Mouse (Mus musculus): ENCODE results near the gene Tada2a. TPM values are rescaled to one million over a fixed set of nuclear protein-coding genes. Genes with fewer than 3 reads are reported as not detected.

Gene Tada2a
- polyA plus RNA-seq, 1 experiment = 49.9 TPM

- DNase-seq (ENCODE audit: extremely low spot score in 1 of 2, low spot score in 1 of 2) = peak; percentile 75 to 89
Measured at GRCm38 (mm10) chr11:84066927-84067645, 62.3 kb downstream of the Tada2a start.

- DNase-seq (ENCODE audit: extremely low spot score in 1 of 2, low spot score in 1 of 2) = peak in 1 of 2 experiments; percentile 60
Measured at GRCm38 (mm10) chr11:84066071-84066481, 63.3 kb downstream of the Tada2a start.

- DNase-seq (ENCODE audit: extremely low spot score in 1 of 2, low spot score in 1 of 2) = no peak
Measured at GRCm38 (mm10) chr11:84063631-84064209, 65.7 kb downstream of the Tada2a start.

DNA sequence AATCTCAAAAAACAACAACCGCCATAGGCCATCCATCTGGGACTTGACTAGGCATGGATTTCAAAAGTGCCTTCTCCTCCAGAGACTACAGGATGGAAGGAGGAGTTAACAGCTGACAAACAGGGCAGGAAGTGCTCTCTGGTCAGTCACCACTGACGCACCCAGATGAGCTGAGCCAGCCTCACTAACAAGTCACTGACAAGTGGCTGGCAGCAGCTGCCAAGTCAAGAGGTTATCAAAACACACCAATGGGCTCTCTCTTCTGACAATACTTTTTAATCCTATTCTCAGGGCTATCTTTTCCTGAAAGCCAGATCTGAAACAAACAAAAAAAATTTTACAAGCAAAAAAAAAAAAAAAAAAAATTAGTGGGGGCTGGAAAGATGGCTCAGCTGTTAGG lies 66.6 kb downstream of the Tada2a start:
- no peak for DNase-seq (ENCODE audit: extremely low spot score in 1 of 2, low spot score in 1 of 2)

GRCm38 (mm10) chr11:84061881-84062280 lies 67.5 kb downstream of the Tada2a start:
- DNase-seq (ENCODE audit: extremely low spot score in 1 of 2, low spot score in 1 of 2) = no peak

DNA sequence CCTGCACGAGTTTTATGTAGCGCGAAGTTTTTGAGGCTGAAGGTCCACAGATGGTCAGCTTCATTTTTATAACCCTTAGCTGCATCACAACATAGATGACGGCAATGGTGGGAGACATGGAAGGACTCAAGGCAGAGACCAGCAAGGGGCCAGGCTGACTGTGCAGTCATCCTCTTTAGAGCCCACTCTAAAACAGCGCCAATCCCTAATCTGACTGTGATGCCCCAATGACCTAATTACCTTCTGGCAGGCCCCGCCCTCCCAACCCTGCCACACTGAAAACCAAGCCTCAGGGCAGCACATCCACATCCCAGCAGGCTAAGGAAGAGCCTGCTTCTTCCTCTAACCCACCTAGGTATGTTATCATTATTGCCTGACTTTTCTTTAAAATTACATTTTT lies 68.8 kb downstream of the Tada2a start:
- no peak for DNase-seq (ENCODE audit: extremely low spot score in 1 of 2, low spot score in 1 of 2)

GRCm38 (mm10) chr11:84059784-84060183 lies 69.6 kb downstream of the Tada2a start:
- DNase-seq (ENCODE audit: extremely low spot score in 1 of 2, low spot score in 1 of 2) = no peak

DNA sequence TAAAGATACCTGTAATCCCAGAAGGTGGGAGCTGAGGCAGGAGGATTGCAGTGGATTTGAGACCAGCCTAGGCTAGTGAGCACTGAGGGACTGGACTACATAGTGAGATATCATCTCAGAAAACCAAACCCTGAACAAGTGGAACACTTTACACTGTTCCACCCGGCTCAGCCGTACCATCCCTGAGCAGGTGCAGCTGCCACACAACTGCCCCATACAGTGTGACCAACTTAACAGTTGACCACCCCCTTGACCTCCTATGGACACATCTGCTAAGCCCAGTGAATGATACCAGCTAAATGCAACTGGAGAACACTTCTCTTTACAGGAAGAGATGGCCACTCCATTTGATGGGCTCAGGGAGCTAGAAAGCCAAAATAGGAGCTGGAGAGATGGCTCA lies 72.0 kb downstream of the Tada2a start:
- no peak for DNase-seq (ENCODE audit: extremely low spot score in 1 of 2, low spot score in 1 of 2)

GRCm38 (mm10) chr11:84053524-84054163 lies 75.8 kb downstream of the Tada2a start:
- DNase-seq (ENCODE audit: extremely low spot score in 1 of 2, low spot score in 1 of 2) = peak in 1 of 2 experiments; percentile 55

DNA sequence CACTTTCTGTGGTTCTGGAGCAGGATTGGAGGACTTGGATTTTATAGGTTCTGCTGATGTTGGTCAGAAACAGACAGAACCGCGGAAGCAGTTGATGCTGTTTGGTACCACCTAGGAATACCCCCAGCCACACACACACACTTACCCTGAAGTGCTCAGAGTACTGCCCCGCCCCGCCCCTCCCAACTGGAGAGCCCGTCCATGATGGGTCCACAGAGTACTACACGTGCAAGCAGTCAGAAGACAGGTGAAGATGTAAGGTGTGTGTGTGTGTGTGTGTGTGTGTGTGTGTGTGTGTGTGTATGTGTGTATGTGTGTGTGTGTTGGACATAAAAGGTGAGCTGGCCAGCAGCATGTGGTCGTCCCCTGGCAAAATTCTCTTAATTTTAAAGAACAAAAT lies 76.3 kb downstream of the Tada2a start:
- DNase-seq (ENCODE audit: extremely low spot score in 1 of 2, low spot score in 1 of 2) = no peak

- DNase-seq (ENCODE audit: extremely low spot score in 1 of 2, low spot score in 1 of 2) = no peak
Measured at GRCm38 (mm10) chr11:84048411-84048810, 81.0 kb downstream of the Tada2a start.

GRCm38 (mm10) chr11:84047270-84047669 lies 82.1 kb downstream of the Tada2a start:
- no peak for DNase-seq (ENCODE audit: extremely low spot score in 1 of 2, low spot score in 1 of 2)

DNA sequence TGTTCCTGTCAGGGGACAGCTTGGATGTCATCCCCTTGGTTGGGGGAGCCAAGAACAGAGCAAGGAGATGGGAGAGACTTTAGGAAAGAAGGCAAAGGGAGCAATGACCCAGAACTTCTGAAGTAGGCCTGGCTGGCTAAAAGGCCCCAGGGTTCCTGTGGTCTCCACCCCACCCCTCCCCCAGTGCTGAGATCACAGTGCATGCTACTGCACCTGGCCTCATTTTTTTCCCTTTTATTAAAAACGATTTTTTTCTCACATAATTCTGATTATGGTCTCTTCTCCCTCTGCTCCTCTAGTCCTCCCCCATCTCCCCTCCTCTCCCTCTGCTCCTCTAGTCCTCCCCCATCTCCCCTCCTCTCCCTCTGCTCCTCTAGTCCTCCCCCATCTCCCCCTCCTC lies 84.4 kb downstream of the Tada2a start:
- DNase-seq (ENCODE audit: extremely low spot score in 1 of 2, low spot score in 1 of 2) = no peak

DNA sequence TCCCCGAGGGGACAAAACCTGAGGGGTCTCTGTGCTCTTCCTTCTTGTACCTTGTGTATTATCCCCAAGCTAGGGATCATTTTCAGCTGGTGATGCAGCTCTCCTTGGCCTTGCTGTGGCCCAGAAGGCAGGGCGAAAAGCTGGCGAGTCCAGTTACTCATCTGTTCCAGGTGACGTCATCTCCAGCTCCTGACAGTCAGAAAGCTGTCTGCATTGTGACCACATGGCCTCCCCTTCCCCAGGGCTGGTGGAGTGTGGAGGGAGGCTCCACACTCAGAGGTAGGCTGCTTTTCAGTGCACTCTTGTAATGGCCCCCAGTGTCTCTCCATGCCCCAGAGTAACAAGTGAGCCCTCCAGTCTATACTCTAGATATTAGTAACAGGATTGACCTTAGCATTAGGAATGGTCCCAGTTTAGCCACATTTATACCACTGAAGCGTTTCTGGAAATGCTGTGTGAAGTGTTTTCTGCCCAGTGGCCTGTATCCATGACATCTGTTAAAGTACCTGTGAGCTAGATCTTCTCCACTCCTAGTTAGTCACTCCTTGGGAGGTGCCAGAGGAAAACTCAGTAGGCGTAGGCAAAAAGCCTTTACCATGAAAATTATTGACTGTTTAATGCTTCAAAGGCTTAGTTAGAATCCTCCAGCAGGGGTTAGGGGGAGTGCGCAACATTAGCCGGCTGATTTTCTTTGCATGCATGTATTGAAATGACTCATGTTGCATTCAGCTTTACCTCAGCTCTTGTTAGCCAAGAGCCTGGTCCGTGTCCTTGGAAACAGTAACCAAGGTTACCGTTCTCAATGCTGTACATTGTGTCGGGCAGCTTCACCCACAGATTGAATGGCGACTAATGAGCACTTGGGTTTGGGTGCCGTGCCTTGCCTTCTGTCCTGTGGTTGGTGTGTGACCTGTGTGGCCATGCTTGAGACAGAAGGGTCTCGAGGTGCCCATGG lies 86.3 kb downstream of the Tada2a start:
- DNase-seq (ENCODE audit: extremely low spot score in 1 of 2, low spot score in 1 of 2) = peak; percentile 72 to 79

DNA sequence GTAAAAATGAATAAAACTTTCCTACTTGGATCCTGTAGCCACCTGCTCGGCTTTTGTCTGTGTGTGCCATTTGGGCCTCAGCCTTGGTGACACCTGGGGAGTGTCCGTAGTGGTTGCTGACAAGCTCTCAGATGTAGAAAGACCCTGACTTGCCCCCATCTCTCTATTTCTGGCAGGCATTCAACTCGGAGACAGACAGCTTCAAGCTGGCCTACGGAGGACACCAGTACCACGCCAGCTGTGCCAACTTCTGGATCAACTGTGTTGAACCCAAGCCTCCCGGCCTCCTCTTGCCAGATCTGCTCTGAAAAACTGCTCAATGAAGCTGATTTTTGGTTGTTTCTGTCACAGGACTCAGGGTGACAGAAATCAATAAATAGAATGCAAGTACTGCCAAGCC lies 88.8 kb downstream of the Tada2a start:
- no peak for DNase-seq (ENCODE audit: extremely low spot score in 1 of 2, low spot score in 1 of 2)

GRCm38 (mm10) chr11:84033671-84034070 lies 95.7 kb downstream of the Tada2a start:
- DNase-seq (ENCODE audit: extremely low spot score in 1 of 2, low spot score in 1 of 2) = no peak

GRCm38 (mm10) chr11:84032559-84032958 lies 96.8 kb downstream of the Tada2a start:
- DNase-seq (ENCODE audit: extremely low spot score in 1 of 2, low spot score in 1 of 2) = no peak

DNA sequence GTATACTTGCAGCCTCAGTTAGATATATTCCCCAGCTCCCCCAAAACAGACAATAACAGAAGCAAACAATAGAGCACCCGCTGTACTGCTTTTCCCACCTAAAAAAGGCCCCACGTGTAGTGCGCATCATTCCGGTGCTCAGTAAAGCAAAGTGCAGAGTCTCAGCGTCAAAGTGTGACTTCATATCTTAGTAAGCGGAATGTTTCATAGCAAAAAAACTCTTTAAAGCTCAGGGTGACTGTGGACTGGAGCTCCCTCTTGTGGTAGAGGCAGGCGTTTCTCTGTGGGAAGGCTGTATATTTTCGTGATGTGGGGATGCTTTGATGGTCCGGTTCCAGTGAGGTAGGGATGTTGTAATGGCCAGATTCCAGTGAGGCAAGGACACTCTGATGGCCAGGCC lies 97.4 kb downstream of the Tada2a start:
- DNase-seq (ENCODE audit: extremely low spot score in 1 of 2, low spot score in 1 of 2) = peak in 1 of 2 experiments; percentile 80

All from frontal cortex, adult 2 months (tissue).